In genomic region chr10:102491792-102492191, GRCm38 (mm10) we compare ENCODE assay signal across 10 mouse cellular contexts. TPM values are rescaled to one million over a fixed set of nuclear protein-coding genes. Genes with fewer than 3 reads are reported as not detected.
DNase-seq lines count a peak whose midpoint lies in the region; ATAC-seq and TF ChIP-seq lines count a peak whose summit lies in the region.
"Had no signal": no experiment of that assay in that cellular context is flagged by ENCODE, and none has a peak within 500 bp of the region (broad histone marks: within the 10 kb centered on the region; RNA-seq: fewer than 3 reads in every experiment).

No protein-coding gene starts in this region.

- H3K4me2 ChIP-seq in kidney, embryonic 16.5 days (replicated peaks; ENCODE audit: low read depth, low read length) = no peak overlapping the region
- H3K4me2 ChIP-seq in lung, postnatal 0 days (replicated peaks; ENCODE audit: low read depth, low read length) = no peak overlapping the region
- no peak overlapping the region for H3K4me2 ChIP-seq in stomach, postnatal 0 days (replicated peaks; ENCODE audit: low read depth)
- H3K4me2 ChIP-seq in intestine, embryonic 15.5 days (replicated peaks) = no peak overlapping the region

- no peak for ATAC-seq in kidney, embryonic 16.5 days (ENCODE audit: low FRiP score, low TSS enrichment)
- ATAC-seq in common myeloid progenitor, adult 5-6 weeks (replicated peaks; ENCODE audit: low read depth, poor library complexity, severe bottlenecking) = peak; percentile 66
- no peak for ATAC-seq in lung, postnatal 0 days
- ATAC-seq in stomach, postnatal 0 days (ENCODE audit: low FRiP score, low TSS enrichment) = no peak
- no peak for ATAC-seq in intestine, embryonic 15.5 days

- WGBS in kidney, embryonic 16.5 days = 14% methylated on average over 3 of the region's 3 CpGs
- 6% methylated on average over 3 of the region's 3 CpGs for WGBS in lung, postnatal 0 days
- 5% methylated on average over 3 of the region's 3 CpGs for WGBS in stomach, postnatal 0 days
- 6% methylated on average over 3 of the region's 3 CpGs for WGBS in intestine, embryonic 15.5 days

- TF ChIP-seq CTCF in lung, postnatal 0 days (IDR thresholded peaks at IDR 0.05) = peak; percentile 75
- TF ChIP-seq CTCF in stomach, postnatal 0 days (IDR thresholded peaks at IDR 0.05; ENCODE audit: low read depth) = peak; percentile 81

- H3K27me3 ChIP-seq in kidney, embryonic 16.5 days (ENCODE audit: insufficient read depth, low read length) = no peaks in the 10 kb centered on the region
- H3K27me3 ChIP-seq in lung, postnatal 0 days (replicated peaks; ENCODE audit: insufficient read depth, low read length) = no peaks in the 10 kb centered on the region
- no peaks in the 10 kb centered on the region for H3K27me3 ChIP-seq in stomach, postnatal 0 days (ENCODE audit: control insufficient read depth, insufficient read depth, low read length)
- H3K27me3 ChIP-seq in intestine, embryonic 15.5 days (replicated peaks) = no peaks in the 10 kb centered on the region

- H3K4me1 ChIP-seq in kidney, embryonic 16.5 days (ENCODE audit: insufficient read depth, low read length) = no peaks in the 10 kb centered on the region
- H3K4me1 ChIP-seq in lung, postnatal 0 days (ENCODE audit: insufficient read depth, low read depth, low read length) = no peaks in the 10 kb centered on the region
- H3K4me1 ChIP-seq in stomach, postnatal 0 days (replicated peaks; ENCODE audit: control insufficient read depth, insufficient read depth) = no peaks in the 10 kb centered on the region
- no peaks in the 10 kb centered on the region for H3K4me1 ChIP-seq in intestine, embryonic 15.5 days (replicated peaks)

- peak; percentile 48 for DNase-seq in kidney, adult 9 months
- DNase-seq in R1 (ENCODE audit: low read depth, low spot score) = peak; percentile 26
- DNase-seq in kidney, postnatal 10 days = peak; percentile 76
- DNase-seq in lung, postnatal 0 days (ENCODE audit: low spot score) = peak; percentile 43
- DNase-seq in stomach, postnatal 0 days (ENCODE audit: low spot score) = peak; percentile 30

- no peak overlapping the region for H3K4me3 ChIP-seq in kidney, embryonic 16.5 days (ENCODE audit: low read length)
- H3K4me3 ChIP-seq in lung, postnatal 0 days (ENCODE audit: low read depth, low read length) = no peak overlapping the region
- H3K4me3 ChIP-seq in stomach, postnatal 0 days (ENCODE audit: low read depth, low read length) = no peak overlapping the region
- no peak overlapping the region for H3K4me3 ChIP-seq in intestine, embryonic 15.5 days (replicated peaks)
- H3K4me3 ChIP-seq: erythroblast, embryonic 14.5 days had no signal

- no peak overlapping the region for H3K9ac ChIP-seq in kidney, embryonic 16.5 days (replicated peaks; ENCODE audit: low read length)
- no peak overlapping the region for H3K9ac ChIP-seq in lung, postnatal 0 days (replicated peaks; ENCODE audit: low read depth)
- no peak overlapping the region for H3K9ac ChIP-seq in stomach, postnatal 0 days (ENCODE audit: low read length)
- H3K9ac ChIP-seq in intestine, embryonic 15.5 days = no peak overlapping the region
- H3K9ac ChIP-seq: liver, embryonic 14.5 days had no signal

- no peaks in the 10 kb centered on the region for H3K36me3 ChIP-seq in kidney, embryonic 16.5 days (ENCODE audit: insufficient read depth, low read length)
- H3K36me3 ChIP-seq in lung, postnatal 0 days (ENCODE audit: insufficient read depth, low read length) = no peaks in the 10 kb centered on the region
- H3K36me3 ChIP-seq in stomach, postnatal 0 days (ENCODE audit: control insufficient read depth, insufficient read depth, low read length) = no peaks in the 10 kb centered on the region
- no peaks in the 10 kb centered on the region for H3K36me3 ChIP-seq in intestine, embryonic 15.5 days

- no peak for TF ChIP-seq EP300 in lung, postnatal 0 days (IDR thresholded peaks at IDR 0.05)
- no peak for TF ChIP-seq EP300 in stomach, postnatal 0 days (optimal IDR thresholded peaks at IDR 0.05)

- no peak overlapping the region for H3K27ac ChIP-seq in kidney, embryonic 16.5 days (ENCODE audit: low read length)
- H3K27ac ChIP-seq in lung, postnatal 0 days (ENCODE audit: low read length) = no peak overlapping the region
- H3K27ac ChIP-seq in stomach, postnatal 0 days (replicated peaks) = no peak overlapping the region
- H3K27ac ChIP-seq in intestine, embryonic 15.5 days = no peak overlapping the region
- H3K27ac ChIP-seq: liver, embryonic 14.5 days had no signal

- no peaks in the 10 kb centered on the region for H3K9me3 ChIP-seq in kidney, embryonic 16.5 days (ENCODE audit: low read length)
- H3K9me3 ChIP-seq in lung, postnatal 0 days (ENCODE audit: low read length) = no peaks in the 10 kb centered on the region
- H3K9me3 ChIP-seq in stomach, postnatal 0 days (ENCODE audit: control insufficient read depth, low read length) = no peaks in the 10 kb centered on the region
- H3K9me3 ChIP-seq in intestine, embryonic 15.5 days = no peaks in the 10 kb centered on the region

RNA-seq across cellular contexts. Expression of gene Nts, which starts 1.5 kb away (rescaled TPM):
- polyA plus RNA-seq in kidney, embryonic 16.5 days (2015; fragmentation: Nextera tagmentation; extraction: Ambion mirVana) = 12.6 and 13.4 TPM in 2 replicates
- total RNA-seq in common myeloid progenitor, adult 5-6 weeks (2017) = not detected in 2 replicates
- 2.0 and 3.1 TPM in 2 replicates for polyA plus RNA-seq in lung, postnatal 0 days (2015; fragmentation: Nextera tagmentation; extraction: Ambion mirVana)
- 0.36 and 0.39 TPM in 2 replicates for polyA plus RNA-seq in stomach, postnatal 0 days (2015; fragmentation: Nextera tagmentation; extraction: Ambion mirVana)
- polyA plus RNA-seq in intestine, embryonic 15.5 days (2015; fragmentation: Nextera tagmentation; extraction: Ambion mirVana) = 2.2 and 2.9 TPM in 2 replicates
- polyA plus RNA-seq: erythroblast, embryonic 14.5 days; liver, embryonic 14.5 days had no signal

RNA-seq across cellular contexts. Expression of gene Rassf9, which starts 20.2 kb away (rescaled TPM):
- 8.3 and 8.6 TPM in 2 replicates for polyA plus RNA-seq in kidney, embryonic 16.5 days (2015; fragmentation: Nextera tagmentation; extraction: Ambion mirVana)
- total RNA-seq in common myeloid progenitor, adult 5-6 weeks (2017) = not detected in 2 replicates
- polyA plus RNA-seq in lung, postnatal 0 days (2015; fragmentation: Nextera tagmentation; extraction: Ambion mirVana) = 10.6 and 11.3 TPM in 2 replicates
- 6.0 and 7.5 TPM in 2 replicates for polyA plus RNA-seq in stomach, postnatal 0 days (2015; fragmentation: Nextera tagmentation; extraction: Ambion mirVana)
- polyA plus RNA-seq in intestine, embryonic 15.5 days (2015; fragmentation: Nextera tagmentation; extraction: Ambion mirVana) = 2.3 and 2.8 TPM in 2 replicates
- polyA plus RNA-seq: erythroblast, embryonic 14.5 days had no signal

Comparison
In these comparisons a context has a peak if more than half of its experiments do, and no peak if none do; other contexts are left out.
1. DNase-seq: peak in every context shown above with its lines; median percentile 76 in kidney, postnatal 10 days; 48 in kidney, adult 9 months; 43 in lung, postnatal 0 days; 30 in stomach, postnatal 0 days; 26 in R1.